Mouse (Mus musculus): ENCODE results near the gene Orc5. TPM values are rescaled to one million over a fixed set of nuclear protein-coding genes. Genes with fewer than 3 reads are reported as not detected.
"Not testable (repeated sequence)": the region's sequence is repeated elsewhere in the genome, so short reads cannot be mapped to it uniquely, and the experiment has no call there.

Gene Orc5
- total RNA-seq, 2 experiments from 2014 or later, result 34.3 to 53.2 TPM

- ATAC-seq (replicated peaks; ENCODE audit: low FRiP score, poor library complexity, severe bottlenecking), result no peak
Observed at GRCm38 (mm10) chr5:22542676-22543075, 7.6 kb downstream of the Orc5 start.

DNA sequence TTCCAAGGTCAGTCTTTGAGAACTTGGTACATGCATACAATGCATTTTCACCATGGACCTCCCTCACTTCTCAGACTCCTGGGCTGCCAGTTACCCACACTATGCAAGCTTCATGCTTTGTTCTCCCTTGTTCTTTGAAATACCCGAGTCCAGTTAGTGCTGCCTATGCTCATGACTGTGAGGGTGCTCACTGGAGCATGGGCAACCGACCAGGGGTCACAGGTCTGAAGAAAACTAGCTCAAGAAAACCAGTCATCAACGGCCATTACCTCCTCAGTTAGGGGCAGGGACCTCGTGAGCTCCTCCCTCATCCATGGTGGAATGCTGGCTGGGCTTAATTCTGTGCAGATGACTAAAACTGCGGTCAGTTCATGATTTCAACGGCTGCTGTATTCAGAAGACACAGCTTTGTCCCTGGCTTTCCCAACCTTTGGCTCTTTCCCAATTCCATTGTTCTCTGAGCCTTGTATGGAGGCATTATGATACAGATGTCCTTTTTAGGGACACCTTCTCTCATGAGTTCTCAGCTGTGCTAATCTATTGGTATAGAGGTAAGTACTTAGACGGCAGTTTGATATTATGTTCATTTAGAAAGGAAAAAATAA lies 11.1 kb downstream of the Orc5 start:
- no peak for ATAC-seq (replicated peaks; ENCODE audit: low FRiP score, poor library complexity, severe bottlenecking)

DNA sequence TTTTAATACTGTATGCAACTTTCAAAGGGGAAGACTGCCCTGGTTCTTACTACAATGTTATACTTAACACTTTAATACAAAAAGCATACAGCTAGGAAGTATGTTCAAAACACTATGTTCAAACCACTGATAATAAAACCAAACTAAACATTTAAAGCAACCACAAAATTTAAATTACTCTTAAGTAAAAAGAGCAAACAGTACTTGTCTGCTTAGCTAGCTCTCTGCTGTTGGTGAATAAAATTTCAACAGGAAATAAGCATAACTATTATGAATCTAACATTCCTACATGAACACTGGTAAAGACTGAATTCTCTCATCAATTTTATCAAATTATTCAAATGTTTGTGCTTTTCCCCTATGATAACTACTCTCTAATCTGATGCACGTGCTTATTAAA lies 13.5 kb downstream of the Orc5 start:
- ATAC-seq (replicated peaks; ENCODE audit: low FRiP score, poor library complexity, severe bottlenecking), result no peak

DNA sequence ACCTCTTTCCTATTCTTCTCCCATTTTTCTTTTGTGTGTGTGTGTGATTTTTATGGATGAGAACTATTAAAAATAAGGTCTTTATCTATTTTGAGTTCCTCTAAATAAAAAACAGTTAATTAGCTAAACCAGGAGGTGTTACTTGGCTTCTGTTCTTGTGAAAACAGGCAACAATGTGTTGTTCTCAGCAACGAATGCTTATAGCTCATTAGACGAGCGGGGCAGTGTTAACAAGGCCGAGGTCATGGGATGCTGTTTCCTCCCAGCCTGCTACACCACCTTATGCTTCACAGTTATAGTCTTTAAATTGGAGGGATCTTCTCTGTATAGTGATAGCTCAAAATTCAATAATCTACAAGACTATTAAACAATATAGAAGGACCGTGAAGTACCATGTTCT lies 17.7 kb downstream of the Orc5 start:
- ATAC-seq (replicated peaks; ENCODE audit: low FRiP score, poor library complexity, severe bottlenecking), result no peak

DNA sequence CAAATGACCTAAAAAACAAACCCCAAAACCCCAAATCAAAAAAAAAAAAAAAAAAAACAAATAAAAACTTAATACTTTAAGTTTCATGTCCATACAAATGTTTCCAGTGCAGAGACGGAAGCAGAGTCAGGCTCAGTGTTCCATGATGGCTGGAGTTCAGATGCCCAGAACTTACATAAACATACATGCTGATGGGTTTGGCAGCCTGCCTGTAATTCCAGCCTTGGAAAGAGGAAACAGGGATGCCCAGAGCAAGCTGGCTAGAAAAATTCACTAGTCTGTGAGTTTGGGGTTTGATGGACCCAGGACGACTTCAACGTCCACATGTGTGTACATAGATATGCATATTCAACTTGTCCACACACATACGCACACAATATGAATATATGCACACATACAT lies 27.6 kb downstream of the Orc5 start:
- no peak for ATAC-seq (replicated peaks; ENCODE audit: low FRiP score, poor library complexity, severe bottlenecking)

DNA sequence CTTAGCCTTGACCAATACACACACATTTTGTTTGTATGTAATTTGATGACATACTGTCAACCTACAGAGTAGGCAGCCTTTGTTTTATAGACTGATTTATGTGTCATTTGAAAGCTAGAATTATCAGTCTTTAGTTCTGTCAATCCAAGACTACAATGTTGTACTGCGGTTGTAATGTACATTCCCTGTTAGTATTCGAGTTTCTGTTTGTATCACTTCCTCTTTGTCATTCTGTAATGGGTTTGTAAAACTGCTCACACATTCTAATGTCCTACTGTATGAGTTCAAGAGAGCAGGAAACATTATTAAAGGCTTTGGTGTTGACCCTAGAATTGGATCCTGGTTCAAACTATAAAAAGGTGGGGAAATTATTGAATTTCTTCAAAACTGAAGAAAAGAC lies 30.5 kb downstream of the Orc5 start:
- ATAC-seq (replicated peaks; ENCODE audit: low FRiP score, poor library complexity, severe bottlenecking), result no peak

GRCm38 (mm10) chr5:22515745-22516144 lies 34.5 kb downstream of the Orc5 start:
- not testable (repeated sequence) for ATAC-seq (replicated peaks; ENCODE audit: low FRiP score, poor library complexity, severe bottlenecking)

DNA sequence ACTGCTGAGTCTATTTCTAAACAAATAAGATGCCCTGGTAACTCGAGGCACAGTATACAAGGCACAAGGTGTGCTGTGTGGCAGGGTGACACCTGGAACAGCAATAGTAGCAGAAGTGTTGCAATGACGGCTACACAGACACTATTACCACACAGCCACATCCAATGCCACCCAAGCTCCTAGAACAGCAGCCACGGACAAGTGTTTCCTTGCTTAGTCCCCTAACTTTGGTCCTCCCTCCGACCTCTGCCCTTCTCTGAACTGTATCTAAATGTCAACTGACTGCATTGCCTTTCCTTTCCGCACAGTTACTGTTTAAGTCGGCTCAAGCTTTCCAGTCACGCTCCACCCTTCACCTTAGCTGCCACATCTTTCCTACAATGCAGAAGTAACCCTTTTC lies 36.0 kb downstream of the Orc5 start:
- ATAC-seq (replicated peaks; ENCODE audit: low FRiP score, poor library complexity, severe bottlenecking), result not testable (repeated sequence)

DNA sequence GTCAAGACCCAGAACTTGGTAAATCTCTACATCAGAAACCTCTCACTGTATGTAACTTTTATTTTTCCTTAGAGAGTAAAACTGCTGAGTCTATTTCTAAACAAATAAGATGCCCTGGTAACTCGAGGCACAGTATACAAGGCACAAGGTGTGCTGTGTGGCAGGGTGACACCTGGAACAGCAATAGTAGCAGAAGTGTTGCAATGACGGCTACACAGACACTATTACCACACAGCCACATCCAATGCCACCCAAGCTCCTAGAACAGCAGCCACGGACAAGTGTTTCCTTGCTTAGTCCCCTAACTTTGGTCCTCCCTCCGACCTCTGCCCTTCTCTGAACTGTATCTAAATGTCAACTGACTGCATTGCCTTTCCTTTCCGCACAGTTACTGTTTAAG lies 37.6 kb downstream of the Orc5 start:
- not testable (repeated sequence) for ATAC-seq (replicated peaks; ENCODE audit: low FRiP score, poor library complexity, severe bottlenecking)

DNA sequence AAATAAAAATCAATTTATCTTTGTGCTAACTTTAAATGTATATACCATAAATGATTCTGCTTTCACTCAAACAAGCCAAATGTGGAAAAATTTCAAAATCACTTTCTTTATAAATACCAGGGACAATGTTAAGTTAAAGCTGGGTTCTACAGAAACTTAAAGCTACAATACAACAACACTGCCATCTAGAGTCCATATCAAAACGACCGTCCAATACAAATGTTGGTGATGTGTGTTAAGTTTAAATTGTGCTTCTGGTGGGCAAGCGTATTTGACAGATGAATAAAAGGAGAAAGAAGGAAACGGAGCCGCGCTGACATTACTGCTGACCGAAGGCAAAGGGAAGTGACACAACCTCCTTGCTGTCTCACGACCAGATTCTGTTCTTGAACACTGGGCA lies 38.4 kb downstream of the Orc5 start:
- ATAC-seq (replicated peaks; ENCODE audit: low FRiP score, poor library complexity, severe bottlenecking), result no peak

GRCm38 (mm10) chr5:22508560-22508959 lies 41.7 kb downstream of the Orc5 start:
- no peak for ATAC-seq (replicated peaks; ENCODE audit: low FRiP score, poor library complexity, severe bottlenecking)

DNA sequence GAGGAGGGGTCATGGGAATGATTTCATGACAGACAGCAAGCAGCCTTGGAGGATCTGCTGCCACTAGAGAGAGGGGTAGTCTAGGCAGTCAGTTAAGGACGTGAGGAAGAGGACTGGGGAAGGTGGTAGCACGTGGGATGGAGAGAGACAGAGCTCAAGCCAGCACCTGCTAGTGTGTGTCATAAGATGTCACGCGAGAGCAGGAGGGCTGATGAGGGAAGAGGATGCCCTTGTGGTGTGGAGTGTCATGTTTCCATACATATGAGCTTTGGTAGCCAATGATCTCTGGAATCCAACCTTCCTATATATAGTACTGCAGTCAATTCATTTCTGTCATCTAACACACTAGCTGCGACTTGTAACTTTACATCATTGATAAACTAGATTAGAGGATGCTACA lies 50.8 kb downstream of the Orc5 start:
- ATAC-seq (replicated peaks; ENCODE audit: low FRiP score, poor library complexity, severe bottlenecking), result no peak

GRCm38 (mm10) chr5:22491088-22491487 lies 59.1 kb downstream of the Orc5 start:
- no peak for ATAC-seq (replicated peaks; ENCODE audit: low FRiP score, poor library complexity, severe bottlenecking)

- ATAC-seq (replicated peaks; ENCODE audit: low FRiP score, poor library complexity, severe bottlenecking), result peak; percentile 59
Observed at GRCm38 (mm10) chr5:22489091-22489490, 61.1 kb downstream of the Orc5 start.

DNA sequence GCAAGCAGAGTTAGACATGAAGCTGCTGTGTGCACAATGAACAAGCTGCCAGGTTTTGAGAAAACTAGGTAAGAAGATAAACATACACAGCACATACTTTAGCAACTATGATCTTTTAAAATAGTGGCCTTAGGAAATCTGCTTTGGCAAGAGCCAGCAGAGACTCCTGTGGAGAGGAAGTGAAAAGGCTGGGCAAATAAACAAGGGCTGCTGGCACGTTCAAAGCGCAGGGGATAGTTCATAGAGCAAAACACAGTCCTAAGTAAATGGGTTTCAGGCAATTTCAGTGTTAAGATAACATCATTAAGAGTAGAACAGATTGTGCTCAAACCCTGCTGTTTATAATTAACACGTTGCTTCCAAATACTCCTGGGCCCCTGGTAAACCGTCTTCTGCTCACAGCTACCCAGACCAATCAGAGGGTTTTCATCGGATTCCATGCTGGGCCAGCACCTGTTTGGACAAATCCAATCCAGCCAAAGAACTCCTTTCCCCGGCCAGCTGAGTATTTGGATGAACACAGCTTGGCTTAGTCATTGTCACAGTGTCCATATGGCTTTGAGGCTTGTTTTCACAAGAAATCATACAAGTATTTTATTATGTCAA lies 63.5 kb downstream of the Orc5 start:
- no peak for ATAC-seq (replicated peaks; ENCODE audit: low FRiP score, poor library complexity, severe bottlenecking)

DNA sequence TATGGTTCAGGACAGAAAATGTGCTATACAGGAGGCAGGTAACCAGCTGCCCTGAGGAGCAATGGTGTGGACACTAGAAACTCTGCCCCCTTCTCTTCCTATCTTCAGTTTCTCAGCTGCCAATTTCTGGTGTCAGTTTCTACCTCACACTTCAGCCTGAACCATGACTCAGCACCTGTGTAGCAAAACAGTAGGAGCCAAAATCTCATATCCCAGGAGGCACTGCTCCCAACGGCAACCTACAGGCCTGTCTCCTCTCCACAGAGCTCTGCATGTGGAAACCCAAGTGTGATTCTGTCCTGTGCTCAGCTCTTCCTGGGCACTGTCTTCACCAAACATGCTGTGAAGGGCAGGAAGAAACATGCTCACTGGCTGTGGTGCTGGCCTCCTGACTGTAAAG lies 64.5 kb downstream of the Orc5 start:
- ATAC-seq (replicated peaks; ENCODE audit: low FRiP score, poor library complexity, severe bottlenecking), result peak; percentile 83

DNA sequence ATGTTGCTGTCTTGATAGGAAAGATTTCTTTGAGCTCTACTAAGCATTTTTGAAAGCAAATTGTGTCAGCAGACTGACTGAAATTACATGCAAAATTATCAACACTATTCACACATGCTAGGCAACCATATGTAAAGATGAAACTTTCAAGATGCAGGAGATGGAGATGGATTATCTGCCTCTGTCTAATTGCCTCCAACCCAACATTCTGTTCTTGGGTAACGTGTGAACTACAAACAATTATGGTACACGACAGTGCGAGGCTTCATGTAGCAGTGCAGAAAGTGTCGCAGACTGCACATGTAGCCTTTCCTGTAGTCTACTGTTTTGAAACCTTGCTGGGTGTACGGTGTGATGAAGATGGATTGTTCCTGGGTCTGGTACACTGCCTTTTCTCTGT lies 67.7 kb downstream of the Orc5 start:
- ATAC-seq (replicated peaks; ENCODE audit: low FRiP score, poor library complexity, severe bottlenecking), result no peak

DNA sequence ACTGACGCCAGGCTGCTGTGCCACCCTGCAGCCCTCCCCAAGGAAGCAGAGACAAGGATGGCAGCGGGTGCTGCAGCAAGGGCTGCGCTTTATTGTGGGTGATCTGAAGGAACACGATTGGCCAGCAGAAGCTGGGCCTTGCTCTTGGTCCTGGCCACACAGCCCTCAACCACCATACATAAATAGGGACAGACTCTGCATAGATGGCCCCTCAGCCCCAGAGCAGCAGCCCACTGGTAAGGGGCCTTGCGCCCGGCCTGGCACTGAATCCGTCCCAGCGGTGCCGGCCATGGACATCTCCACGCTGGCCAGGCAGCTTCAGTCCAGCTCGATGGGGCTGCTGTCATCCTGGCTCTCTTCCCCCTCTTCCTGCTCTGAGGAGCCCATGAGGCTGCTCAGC lies 77.8 kb downstream of the Orc5 start:
- ATAC-seq (replicated peaks; ENCODE audit: low FRiP score, poor library complexity, severe bottlenecking), result 0 out of 2 replicates have a peak, but pooled peaks have one; percentile 25

DNA sequence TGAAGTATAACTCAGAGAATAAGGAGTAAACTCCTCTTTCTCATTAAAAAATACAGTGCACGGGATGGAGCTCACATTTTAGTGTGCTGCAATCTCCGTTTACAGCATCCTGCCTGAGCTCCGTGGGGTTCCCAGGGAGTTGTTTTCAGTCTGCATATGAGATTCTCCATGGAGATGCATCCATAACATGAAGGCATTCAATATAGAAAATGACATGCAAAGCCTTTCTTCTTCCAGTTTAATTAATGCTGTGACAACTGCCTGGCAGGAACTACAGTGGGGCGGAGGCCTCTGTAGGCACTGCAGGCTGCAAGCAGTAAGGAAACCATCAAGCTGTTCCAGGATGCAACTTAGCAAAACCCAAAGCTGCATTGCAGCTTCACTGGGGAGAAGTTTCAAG lies 79.0 kb downstream of the Orc5 start:
- ATAC-seq (replicated peaks; ENCODE audit: low FRiP score, poor library complexity, severe bottlenecking), result no peak

DNA sequence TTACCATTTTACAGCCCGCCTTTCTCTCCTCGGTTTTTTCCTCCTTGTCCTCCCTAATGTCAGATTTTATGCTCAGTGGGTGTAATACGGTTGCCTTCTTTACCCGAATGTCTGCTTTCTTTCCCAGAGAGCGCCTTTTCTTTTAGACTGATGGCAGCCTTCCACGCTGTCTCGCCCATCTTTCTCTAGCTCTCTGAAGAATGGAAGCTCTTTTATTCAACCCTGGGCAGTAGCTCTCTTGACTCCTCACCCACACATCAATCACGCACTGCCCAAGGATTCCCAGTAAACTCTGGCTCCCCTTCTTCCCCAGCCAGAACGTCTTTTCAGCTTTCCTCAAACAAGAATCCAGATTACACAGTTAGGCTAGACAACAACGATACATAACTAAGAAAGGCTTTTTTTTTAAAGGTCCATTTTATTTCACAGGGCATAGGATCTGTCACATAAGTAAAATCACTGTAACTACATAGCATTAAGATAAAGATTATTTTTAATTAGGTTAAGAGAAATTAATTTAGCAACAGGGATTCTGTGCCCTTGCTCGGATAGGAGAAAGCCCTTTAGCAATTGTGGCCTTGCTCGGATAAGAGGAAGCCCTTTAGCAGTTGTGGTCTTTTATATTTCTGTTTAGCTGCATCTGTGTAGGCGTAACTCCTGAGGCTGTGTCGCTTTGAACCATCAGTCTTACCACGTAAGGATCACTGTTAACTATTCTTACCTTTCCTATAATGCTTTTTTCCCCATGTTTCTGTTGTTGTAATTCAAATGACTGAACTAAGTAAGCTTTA lies 97.2 kb downstream of the Orc5 start:
- ATAC-seq (replicated peaks; ENCODE audit: low FRiP score, poor library complexity, severe bottlenecking), result no peak

- ATAC-seq (replicated peaks; ENCODE audit: low FRiP score, poor library complexity, severe bottlenecking), result no peak
Observed at GRCm38 (mm10) chr5:22452452-22452851, 97.8 kb downstream of the Orc5 start.
